Mouse (Mus musculus) induced T-regulatory cell, adult 2 months (primary cell): ENCODE measurements around the gene Ppp1r15a.
A peak's percentile ranks its signal among the peaks of the same experiment; 100 is the strongest.

Source experiments
- DNase-seq: peaks from one replicate; pipeline ENCODE4 v3.0.0-alpha.2; 2012; ENCODE audit warnings: low read depth

Gene Ppp1r15a

GRCm38 (mm10) chr7:45550821-45551511 lies 24.9 kb upstream of the Ppp1r15a start:
- DNase-seq, result no peak

- DNase-seq, result no peak
These were observed 23.8 kb upstream of the Ppp1r15a start for GRCm38 (mm10) chr7:45549641-45550436.

GRCm38 (mm10) chr7:45544525-45544924 lies 18.5 kb upstream of the Ppp1r15a start:
- DNase-seq, result peak; percentile 50

GRCm38 (mm10) chr7:45540213-45540612 lies 14.1 kb upstream of the Ppp1r15a start:
- no peak for DNase-seq

DNA sequence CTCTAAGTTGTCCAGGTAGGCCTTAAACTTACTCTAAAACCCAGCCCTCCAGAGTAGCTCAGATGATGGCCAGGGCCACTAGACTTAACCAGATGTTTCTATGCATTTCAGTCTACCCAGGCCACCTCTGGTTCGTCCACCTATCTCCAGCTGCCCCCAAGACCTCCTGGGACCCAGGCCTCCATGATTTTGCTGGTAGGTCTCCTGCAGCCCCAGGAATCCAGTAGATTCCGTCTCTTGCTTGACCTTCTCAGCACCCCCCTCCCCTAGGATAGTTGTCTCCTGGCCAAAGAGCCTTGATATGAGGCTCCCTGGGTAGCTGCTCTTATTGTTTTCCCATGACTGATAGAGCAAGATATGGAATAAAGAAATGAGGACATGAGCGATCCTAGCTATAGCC lies 13.0 kb upstream of the Ppp1r15a start:
- DNase-seq, result no peak

DNA sequence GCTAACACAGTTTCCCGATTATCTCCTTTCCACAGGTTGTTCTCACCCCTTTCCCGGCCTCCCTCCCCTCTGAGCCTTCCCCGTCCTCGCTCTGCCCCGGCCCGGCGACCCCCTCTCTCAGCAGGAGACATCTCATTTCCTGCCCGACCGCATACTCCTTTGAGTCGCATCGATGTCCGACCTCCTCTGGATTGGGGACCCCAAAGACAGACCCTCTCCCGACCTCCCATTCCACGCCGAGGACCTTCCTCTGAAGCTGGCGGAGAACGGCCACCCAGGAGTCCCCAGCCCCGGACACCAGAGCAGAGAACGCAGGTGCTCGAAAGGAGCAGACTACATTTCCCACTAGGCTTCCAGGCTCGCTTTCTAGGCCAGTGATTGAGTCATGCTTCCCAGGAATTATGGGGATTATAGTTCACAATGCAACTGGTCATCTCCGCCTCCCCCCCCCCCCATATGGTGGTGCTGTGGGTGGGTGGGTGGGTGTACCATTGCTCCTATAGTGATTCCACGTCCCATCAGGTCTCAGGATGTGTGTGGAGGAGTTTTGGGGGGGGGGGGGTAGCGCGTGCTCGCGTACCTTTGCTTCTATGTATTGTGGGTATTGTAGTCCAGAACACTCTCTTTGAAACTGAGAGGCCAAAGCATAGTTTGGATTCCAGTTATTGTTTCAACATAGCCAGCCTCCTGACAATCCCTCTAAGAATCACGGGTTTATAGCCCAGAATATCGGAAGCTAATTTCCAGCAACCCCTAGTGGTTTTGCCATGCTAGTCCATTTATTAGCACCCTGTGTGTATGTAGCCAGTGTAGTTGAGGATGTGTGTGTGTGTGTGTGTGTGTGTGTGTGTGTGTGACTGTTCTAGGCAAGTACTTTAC lies 12.3 kb upstream of the Ppp1r15a start:
- DNase-seq, result no peak

GRCm38 (mm10) chr7:45537602-45538001 lies 11.5 kb upstream of the Ppp1r15a start:
- no peak for DNase-seq

DNA sequence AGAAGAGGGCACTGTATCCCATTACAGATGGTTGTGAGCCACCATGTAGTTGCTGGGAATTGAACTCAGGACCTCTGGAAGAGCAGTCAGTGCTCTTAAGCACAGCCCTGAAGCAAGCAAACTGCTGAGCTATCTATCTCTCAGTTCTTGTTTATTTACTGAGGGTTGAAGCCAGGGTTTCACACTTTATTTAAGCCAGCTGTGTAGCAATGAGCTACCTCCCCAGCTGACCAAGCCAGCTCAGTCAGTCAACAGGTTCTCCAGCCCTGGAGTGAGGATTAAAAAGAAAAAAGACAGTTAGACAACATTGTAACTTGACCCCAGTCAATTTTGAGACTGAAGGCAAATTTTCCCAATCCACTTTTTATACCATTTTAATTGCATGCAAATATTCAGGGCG lies 9.6 kb upstream of the Ppp1r15a start:
- DNase-seq, result no peak

GRCm38 (mm10) chr7:45530643-45531042 lies 4.6 kb upstream of the Ppp1r15a start:
- no peak for DNase-seq

DNA sequence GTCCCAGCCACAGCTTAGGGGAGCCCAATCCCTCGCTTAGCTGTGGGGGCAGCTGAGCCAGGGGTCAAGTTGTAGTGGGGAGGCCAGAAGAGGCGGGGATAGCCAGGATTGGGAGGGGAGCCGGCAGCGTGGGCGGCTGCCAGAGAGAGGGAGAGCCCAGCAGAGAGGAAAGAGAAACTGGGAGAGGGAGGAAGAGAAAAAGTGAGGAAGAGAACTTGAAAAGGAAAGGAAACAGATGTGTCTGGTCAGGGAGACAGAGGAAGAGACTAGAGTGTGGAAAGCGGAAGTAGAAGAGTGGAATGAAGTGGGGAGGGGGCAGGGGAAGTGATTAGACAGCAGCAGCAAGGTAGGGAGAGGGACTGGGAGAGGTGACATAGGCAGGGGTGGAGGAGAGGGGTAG lies 3.4 kb upstream of the Ppp1r15a start:
- peak; percentile 39 for DNase-seq

DNA sequence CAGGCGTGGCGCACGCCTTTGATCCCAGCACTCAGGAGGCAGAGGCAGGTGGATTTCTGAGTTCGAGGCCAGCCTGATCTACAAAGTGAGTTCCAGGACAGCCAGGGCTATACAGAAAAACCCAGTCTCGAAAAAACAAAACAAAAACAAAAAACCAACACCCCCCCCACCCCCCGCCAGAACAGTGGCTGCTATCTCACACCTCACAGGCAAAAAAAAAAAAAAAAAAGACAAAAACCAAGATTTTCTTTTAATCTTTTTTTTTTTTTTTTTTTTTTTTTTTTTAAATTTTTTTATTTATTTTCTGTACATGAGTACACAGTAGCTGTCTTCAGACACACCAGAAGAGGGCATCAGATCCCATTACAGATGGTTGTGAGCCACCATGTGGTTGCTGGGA lies 1.1 kb upstream of the Ppp1r15a start:
- peak; percentile 70 for DNase-seq

DNA sequence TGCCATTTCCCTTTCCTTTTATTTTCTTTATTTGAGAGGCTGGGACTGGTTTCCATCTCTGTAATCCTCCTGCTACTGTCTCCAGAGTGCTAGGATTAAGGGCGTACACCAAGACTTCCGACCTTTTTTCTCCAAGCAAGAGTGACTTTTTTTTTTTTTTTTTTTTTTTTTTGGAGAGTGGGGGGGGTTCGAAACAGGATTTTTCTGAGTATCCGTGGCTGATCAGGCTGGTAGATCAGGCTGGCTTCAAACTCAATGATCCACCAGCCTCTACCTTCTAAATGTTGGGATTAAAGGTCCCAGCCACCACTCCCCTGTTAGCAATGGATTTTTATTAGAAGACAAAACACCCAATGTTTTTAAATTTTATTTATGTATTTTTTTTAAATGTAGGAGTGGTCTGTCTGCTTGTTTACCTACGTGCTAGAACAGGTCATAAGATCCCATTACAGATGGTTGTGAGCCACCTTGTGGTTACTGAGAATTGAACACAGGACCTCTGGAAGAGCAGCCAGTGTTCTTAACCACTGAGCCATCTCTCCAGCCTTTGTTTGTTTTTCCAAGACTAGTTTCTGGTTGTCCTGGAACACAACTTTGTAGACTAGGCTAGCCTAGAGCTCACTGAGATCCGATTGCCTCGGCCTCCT lies 529 bp upstream of the Ppp1r15a start:
- DNase-seq, result peak; percentile 83

GRCm38 (mm10) chr7:45524841-45525621 lies 1.0 kb downstream of the Ppp1r15a start:
- DNase-seq, result peak; percentile 64

GRCm38 (mm10) chr7:45523678-45524170 lies 2.3 kb downstream of the Ppp1r15a start:
- peak; percentile 40 for DNase-seq

DNA sequence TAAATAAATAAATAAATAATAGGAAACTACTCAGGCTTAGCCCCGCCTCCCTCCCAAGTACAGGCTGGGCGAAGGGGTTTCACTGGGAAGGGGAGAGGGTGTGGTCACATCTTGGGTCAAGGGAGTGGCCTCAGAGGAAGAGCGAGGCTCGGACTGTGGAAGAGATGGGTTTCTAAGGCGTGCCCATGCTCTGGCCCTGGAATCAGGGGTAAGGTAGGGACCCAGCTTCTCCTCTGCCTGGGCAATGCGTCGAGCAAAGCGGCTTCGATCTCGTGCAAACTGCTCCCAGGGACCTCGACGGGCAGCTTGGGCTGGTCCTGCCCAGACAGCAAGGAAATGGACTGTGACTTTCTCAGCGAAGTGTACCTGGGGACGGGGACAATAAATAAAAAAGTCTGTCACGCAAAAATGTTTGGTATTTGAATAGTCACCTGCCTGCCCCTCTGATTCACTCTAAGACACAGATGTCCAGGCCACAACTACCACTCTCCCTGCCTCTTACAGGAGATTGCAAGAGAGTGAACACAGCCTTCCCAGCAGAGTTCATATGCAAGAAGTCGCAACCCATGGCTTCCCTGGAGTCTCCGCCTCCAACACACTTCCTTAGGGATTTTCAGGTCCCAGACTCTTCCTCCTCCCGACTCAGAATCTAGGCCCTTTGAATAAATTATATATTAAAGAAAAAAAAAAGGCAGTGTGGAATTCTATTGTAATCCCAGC lies 3.0 kb downstream of the Ppp1r15a start:
- peak; percentile 52 for DNase-seq

DNA sequence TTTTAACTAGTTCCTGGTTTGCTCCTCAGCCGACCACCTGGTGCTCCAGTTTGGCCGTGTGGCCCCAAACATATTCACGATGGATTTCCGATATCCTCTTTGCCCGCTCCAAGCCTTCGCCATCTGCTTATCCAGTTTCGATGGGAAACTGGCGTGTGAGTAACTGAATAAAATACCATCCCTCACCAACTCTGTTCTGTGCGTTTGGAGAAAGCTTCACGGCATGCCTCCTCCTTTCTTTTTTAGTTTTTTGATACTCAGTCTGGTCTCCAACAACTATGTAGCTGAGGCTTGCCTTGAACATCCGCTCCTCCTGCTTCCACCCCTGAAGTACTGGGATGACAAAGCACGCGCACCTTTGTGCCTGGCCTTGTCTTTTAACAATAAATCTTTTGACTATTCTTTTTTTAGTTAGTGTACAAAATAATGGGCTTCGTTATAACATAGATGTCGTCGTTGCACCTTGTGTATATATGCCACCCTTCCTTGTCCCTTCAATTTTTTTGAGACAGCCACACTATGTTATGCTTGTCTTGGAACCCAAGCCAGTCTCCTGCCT lies 3.8 kb downstream of the Ppp1r15a start:
- no peak for DNase-seq

GRCm38 (mm10) chr7:45521728-45522184 lies 4.3 kb downstream of the Ppp1r15a start:
- peak; percentile 98 for DNase-seq

DNA sequence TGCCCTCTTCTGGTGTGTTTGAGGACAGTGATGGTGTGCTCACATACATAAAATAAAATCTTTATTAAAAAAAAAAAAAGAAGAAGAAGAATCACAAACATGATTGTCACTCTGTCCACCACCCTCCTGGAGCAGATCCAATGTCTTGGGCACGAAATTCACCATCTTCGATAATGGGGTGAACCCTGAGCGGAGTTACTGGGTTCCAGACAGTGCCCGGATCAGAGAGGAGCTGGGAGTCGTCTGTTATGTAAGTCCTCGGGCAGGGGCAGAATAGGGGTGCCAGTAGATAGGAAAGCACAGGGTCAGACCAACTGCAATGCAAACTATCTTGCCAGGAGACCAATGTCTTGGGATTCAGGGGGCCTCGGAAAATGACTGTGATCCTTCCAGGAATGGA lies 5.5 kb downstream of the Ppp1r15a start:
- DNase-seq, result no peak

- DNase-seq, result no peak
These were observed 6.5 kb downstream of the Ppp1r15a start for GRCm38 (mm10) chr7:45519345-45520120.
